Mouse (Mus musculus): ENCODE measurements at regions not wholly inside any gene's neighbourhood (a gene's known extent, or its start where the extent isn't known, plus 50 kb on each side); places are given as distances from the start of the nearest gene placed in this dataset.

DNA sequence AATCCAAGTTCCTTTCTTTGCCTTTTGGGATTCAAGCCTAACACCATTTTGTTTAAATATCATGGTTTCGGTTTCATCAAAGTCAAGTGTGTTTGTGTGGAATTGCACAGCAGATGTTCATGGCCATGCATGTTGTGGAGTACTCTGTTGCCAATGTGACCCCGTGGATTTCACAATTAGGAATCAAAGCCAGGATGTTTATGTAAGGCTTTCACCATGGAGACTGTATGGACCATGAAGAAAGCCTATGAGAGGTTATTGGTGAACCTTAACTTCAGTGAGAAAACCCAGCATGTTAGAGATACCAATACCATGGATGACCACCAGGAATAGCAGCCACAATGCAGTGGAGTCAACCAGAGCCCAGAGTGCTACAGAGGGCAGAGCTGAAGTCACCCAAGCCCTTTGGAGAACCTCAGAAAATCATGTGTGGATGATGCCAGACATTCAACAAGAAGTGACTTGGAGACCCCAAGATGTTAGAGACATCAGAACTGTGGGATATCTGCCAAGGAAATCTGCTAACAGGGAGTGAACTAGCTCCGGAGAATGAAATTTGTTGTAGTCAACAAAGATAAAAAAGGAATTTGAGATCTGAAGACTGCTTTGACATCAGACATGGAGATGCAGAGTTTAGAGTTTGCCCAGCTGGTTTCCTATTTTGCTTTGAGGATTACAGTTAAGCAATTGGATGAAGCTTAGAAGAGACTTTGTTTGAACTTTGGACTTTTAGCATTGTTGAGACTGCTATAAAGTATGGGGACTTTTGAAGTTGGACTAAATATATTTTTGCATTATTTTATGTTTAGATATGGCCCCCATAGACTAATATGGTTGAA, 615.3 kb downstream of the Tmem182 start:
- no peak for DNase-seq

DNA sequence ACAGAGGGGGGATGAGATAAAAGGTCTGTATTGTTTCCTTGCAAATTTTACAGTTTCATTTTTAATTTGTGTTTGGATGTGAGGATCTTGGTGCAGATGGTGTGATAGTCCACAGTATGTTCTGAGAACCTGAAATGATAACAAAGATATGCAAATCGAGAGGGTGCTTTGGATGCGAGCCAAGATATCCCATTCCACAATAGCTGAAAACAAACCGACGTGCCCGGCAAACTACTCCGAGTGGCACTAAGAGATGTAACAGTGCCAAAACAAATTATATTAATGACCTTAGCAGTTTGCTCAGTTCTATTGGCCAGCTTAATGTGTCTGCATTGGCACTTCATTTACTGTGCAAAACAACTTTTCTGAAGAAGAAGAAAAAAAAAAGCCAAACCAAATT, 622.5 kb downstream of the Tmem182 start:
- no peak for DNase-seq

DNA sequence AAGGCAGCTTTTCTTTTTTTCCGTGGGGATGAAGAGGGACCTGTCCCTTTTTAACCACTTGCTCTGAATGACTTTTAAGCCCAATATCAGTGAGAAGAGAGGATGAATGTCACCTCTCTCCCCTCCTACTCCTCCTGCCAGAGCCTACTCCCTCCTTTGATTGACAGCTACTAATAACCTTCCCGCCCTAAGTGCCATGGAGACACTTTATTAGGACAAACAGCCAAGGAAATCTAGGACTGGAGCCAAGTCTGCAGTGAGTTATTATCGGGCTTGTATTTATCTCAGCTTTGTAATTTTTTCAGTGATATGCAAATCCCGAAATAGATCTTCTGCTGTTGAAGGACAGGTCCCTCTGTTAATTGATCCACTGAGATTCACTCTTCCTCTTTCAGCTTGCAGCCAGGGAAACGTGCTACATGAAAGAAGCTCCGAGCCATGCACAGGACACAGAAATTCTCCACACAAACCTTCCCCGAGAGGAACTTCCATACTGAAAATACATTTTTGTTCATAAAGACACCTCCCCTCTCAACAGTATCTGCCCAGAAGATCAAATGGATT, 625.8 kb downstream of the Tmem182 start:
- DNase-seq: peak; percentile 6

DNA sequence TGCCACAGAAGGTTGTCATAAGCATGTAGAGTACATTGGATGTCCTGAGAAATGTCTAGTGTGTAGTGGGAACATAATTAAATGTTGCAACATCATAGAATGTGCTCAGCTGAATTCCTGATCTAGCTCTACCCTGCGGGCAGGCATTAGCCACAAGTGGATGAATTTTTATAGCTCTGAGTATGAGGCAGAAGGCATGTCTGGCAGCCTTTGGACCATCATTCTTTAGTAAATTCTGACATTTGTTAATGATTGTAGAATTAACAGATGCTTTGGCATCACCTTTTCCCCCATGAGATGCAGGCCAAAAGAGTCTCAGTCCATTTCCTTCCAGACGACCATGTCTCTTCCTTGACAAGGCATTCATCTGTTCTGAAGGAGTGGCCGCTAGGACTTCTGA, 630.0 kb downstream of the Tmem182 start:
- DNase-seq: no peak

DNA sequence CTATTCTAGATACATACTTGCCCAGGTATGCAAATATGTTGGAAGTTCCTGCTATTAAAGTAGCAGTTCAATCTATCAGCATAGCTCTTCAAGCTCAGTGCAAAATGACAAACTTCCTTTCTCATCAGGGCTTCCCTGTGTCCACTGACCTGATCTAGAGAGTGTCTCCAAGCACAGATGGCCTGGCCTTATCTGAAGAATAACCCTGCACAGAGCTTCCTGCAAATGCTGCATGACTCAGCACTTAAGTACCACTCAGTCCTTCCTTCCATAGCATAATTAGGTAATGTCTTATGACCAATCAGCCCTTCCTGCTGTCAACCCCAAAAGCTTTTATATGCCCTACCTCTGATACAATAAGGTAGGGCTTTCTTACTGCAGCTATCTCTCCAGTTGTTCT, 644.6 kb downstream of the Tmem182 start:
- no peak for DNase-seq

All from adrenal gland, postnatal 10 days (tissue).